Mouse (Mus musculus) kidney, embryonic 15.5 days (tissue): Measurements from ENCODE around the gene Rnpep. TPM values are rescaled to one million over a fixed set of nuclear protein-coding genes. Genes with fewer than 3 reads are reported as not detected.

Experiments
- ATAC-seq: fragments of 200-750 bp; cut with Nextera tagmentation; replicated peaks from 2 replicates; pipeline ENCODE4 v1.8.0; 2017; ENCODE audit warnings: moderate TSS enrichment; ENCODE audit not compliant: low FRiP score
- H3K27ac ChIP-seq: fragments of 300-500 bp; sonication (generic); 2 replicates; pipeline ENCODE4 v1.5.1; 2015; ENCODE audit warnings: mild to moderate bottlenecking, inconsistent platforms
- H3K27me3 ChIP-seq: fragments of 300-500 bp; sonication (generic); 2 replicates; pipeline ENCODE4 v1.6.1; 2015; ENCODE audit warnings: inconsistent platforms
- H3K36me3 ChIP-seq: fragments of 300-500 bp; sonication (generic); 2 replicates; pipeline ENCODE4 v1.6.1; 2015; ENCODE audit warnings: inconsistent platforms
- H3K4me1 ChIP-seq: fragments of 300-500 bp; sonication (generic); 2 replicates; pipeline ENCODE4 v1.6.1; 2015; ENCODE audit warnings: inconsistent platforms
- H3K4me2 ChIP-seq: fragments of 300-500 bp; sonication (generic); 2 replicates; pipeline ENCODE4 v1.6.1; 2015; ENCODE audit warnings: moderate library complexity, mild to moderate bottlenecking, inconsistent platforms
- H3K4me3 ChIP-seq: fragments of 300-500 bp; sonication (generic); replicated peaks from 2 replicates; pipeline ENCODE4 v1.5.1; 2015; ENCODE audit warnings: mild to moderate bottlenecking, inconsistent platforms
- H3K9ac ChIP-seq: fragments of 300-500 bp; sonication (generic); 2 replicates; pipeline ENCODE4 v1.6.1; 2015; ENCODE audit warnings: mild to moderate bottlenecking, inconsistent platforms
- H3K9me3 ChIP-seq: fragments of 300-500 bp; sonication (generic); replicated peaks from 2 replicates; pipeline ENCODE4 v1.6.1; 2016; ENCODE audit warnings: inconsistent platforms
- WGBS: fragments of 180-500 bp; shearing (Covaris S2); methylation state at CpG from one replicate; pipeline ENCODE4 v1.1.7; 2015; ENCODE audit warnings: mixed read lengths; 5-methylcytosine and 5-hydroxymethylcytosine counted together
- polyA plus RNA-seq: library from polyadenylated mRNA; unstranded; fragments of >200 nt; fragmentation: Nextera tagmentation; extraction: Ambion mirVana; gene quantifications from 2 replicates; pipeline ENCODE4 v1.2.1, GENCODE M21; 2015

Rnpep gene
- polyA plus RNA-seq, 1 experiment from 2014 or later, result 93.4 TPM

- WGBS, result 32% methylated on average over 13 of the region's 13 CpGs
- ATAC-seq, result no peak
- H3K36me3 ChIP-seq, result peaks cover 18% of the 10 kb centered on the region
- H3K9me3 ChIP-seq, result no peaks in the 10 kb centered on the region
- no peaks in the 10 kb centered on the region for H3K27me3 ChIP-seq
- peak overlapping the region; percentile 92 for H3K9ac ChIP-seq
- peak overlapping the region; percentile 89 for H3K4me2 ChIP-seq
- H3K4me3 ChIP-seq, result peak overlapping the region; percentile 82
- peak overlapping the region; percentile 89 for H3K27ac ChIP-seq
- peaks cover 25% of the 10 kb centered on the region for H3K4me1 ChIP-seq
These were observed 1.2 kb downstream of the Rnpep start for GRCm38 (mm10) chr1:135282536-135283286.

- Histone ChIP-seq H3K4me2 (peak overlapping the region; percentile 89), H3K9ac (no peak overlapping the region), H3K27ac (no peak overlapping the region), H3K27me3 (no peaks in the 10 kb centered on the region), H3K36me3 (peaks cover 26% of the 10 kb centered on the region), H3K4me3 (no peak overlapping the region), H3K4me1 (peaks cover 25% of the 10 kb centered on the region), H3K9me3 (no peaks in the 10 kb centered on the region)
- WGBS, result 96% methylated on average over 17 of the region's 17 CpGs
- no peak for ATAC-seq
These were observed 2.0 kb downstream of the Rnpep start for GRCm38 (mm10) chr1:135281841-135282240.

GRCm38 (mm10) chr1:135280646-135281045 is 3.2 kb downstream of the Rnpep start:
- Histone ChIP-seq H3K4me2 (no peak overlapping the region), H3K27ac (no peak overlapping the region), H3K4me1 (peaks cover 25% of the 10 kb centered on the region), H3K27me3 (no peaks in the 10 kb centered on the region), H3K36me3 (peaks cover 37% of the 10 kb centered on the region), H3K9ac (no peak overlapping the region), H3K9me3 (no peaks in the 10 kb centered on the region), H3K4me3 (no peak overlapping the region)
- no peak for ATAC-seq
- 77% methylated on average over 9 of the region's 9 CpGs for whole genome bisulfite sequencing

DNA sequence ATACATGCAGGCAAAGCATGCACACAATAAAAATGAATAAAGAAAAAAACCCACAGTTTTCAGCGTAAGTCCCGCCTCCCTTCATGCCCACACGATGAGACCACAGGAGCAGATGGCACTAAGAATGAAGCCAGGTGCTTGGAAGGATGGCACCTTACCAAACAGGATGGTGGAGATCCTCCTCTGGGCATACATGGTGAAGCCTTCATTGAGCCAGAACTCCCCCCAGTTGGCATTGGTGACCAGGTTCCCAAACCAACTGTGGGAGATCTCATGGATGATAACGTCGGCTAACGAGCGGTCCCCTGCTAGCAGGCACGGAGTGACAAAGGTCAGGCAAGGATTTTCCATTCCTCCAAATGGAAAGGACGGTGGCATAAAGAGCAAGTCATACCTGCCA is 12.5 kb downstream of the Rnpep start:
- H3K4me3 ChIP-seq, result no peak overlapping the region
- no peaks in the 10 kb centered on the region for H3K4me1 ChIP-seq
- H3K9ac ChIP-seq, result no peak overlapping the region
- H3K9me3 ChIP-seq, result no peaks in the 10 kb centered on the region
- no peak for ATAC-seq
- peaks cover 78% of the 10 kb centered on the region for H3K36me3 ChIP-seq
- H3K27ac ChIP-seq, result no peak overlapping the region
- no peaks in the 10 kb centered on the region for H3K27me3 ChIP-seq
- 92% methylated on average over 9 of the region's 9 CpGs for WGBS
- H3K4me2 ChIP-seq, result no peak overlapping the region

DNA sequence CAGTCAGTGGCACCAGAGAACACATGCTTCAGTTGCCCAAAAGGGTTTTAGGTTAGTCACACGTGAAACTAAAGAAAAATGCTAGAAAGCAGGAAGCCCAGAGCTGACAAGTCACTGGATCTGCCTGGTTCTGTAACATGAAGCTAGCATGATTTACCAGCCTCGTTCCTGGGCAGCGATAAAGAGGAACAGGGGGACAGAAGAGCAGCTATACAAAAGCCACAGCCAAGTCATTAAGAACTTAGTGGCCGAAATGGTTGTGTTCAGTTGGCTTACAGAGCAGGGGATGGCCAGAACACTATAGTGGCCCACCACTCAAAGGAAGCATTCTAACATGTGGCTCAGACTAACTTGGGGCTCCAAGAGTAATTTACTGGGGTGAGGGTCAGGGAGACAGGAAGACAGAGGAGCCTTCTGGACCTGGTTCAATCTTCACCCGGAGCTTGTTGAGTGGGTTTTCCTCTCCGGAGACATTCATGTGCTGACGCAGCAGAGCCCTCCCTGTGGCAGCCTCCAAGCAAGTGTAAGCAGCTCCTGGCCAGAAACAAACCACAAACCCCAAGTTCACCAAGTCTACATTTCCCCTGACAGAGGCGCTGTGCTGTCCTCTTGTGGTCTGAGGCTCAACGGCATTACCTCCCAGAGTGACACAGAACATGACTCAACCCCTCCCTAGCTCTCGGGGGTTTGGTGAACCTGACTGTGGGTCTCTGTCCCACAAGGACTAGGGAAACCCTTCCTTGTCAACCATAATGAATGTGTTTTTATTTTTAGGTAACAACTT is 16.0 kb downstream of the Rnpep start:
- no peaks in the 10 kb centered on the region for H3K27me3 ChIP-seq
- no peak overlapping the region for H3K9ac ChIP-seq
- no peak overlapping the region for H3K27ac ChIP-seq
- H3K36me3 ChIP-seq, result peaks cover 88% of the 10 kb centered on the region
- no peak overlapping the region for H3K4me3 ChIP-seq
- no peak for ATAC-seq
- 70% methylated on average over 10 of the region's 10 CpGs for WGBS
- H3K4me1 ChIP-seq, result no peaks in the 10 kb centered on the region
- H3K4me2 ChIP-seq, result no peak overlapping the region
- no peaks in the 10 kb centered on the region for H3K9me3 ChIP-seq

DNA sequence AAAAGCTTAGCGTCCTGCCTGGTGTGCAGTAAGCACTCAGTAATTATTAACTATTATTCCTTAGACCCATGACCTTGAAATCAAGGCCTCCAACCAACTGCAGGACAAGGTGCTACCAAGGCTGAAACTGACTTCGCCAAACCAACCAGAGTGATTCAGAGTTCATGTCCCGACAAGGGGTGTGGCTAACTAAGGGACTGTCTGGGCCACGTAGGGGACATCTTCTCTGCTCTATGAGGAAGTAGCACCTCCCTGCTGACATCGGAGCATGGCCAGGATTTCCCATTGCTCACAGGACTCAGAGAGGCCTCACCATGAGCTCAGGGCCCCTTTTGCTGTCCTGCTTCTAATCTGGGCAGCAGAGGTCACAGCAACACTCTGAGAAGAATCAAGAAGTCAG is 18.1 kb downstream of the Rnpep start:
- peaks cover 81% of the 10 kb centered on the region for H3K36me3 ChIP-seq
- 0 out of 2 replicates have a peak, but pooled peaks cover under 1% of the 10 kb centered on the region for H3K4me1 ChIP-seq
- no peak overlapping the region for H3K9ac ChIP-seq
- ATAC-seq, result 0 out of 2 replicates have a peak, but pooled peaks have one; percentile 24
- no peak overlapping the region for H3K27ac ChIP-seq
- no peak overlapping the region for H3K4me2 ChIP-seq
- no peaks in the 10 kb centered on the region for H3K27me3 ChIP-seq
- 80% methylated on average over 5 of the region's 5 CpGs for whole genome bisulfite sequencing
- no peaks in the 10 kb centered on the region for H3K9me3 ChIP-seq
- no peak overlapping the region for H3K4me3 ChIP-seq

DNA sequence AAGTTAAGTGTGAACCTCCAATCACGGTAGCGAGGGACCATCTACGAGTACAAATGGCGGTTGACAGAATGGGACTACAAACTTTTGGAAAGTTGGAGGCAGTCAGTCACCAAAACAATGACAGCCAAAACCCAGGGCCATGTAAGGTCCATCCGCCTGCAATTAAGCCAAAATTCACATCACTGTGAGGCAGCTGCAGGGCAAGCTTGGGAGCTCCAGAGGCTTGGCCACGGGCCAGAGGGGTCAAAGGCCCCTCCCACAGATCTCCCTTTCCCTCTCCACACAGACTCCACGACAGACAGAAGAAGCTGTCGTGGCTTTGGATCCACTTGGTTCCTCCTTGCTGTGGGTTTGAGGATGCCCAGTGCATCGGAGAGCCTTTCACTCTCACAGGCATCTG is 20.6 kb downstream of the Rnpep start:
- H3K4me1 ChIP-seq, result peaks cover 16% of the 10 kb centered on the region
- no peak overlapping the region for H3K4me2 ChIP-seq
- H3K27me3 ChIP-seq, result no peaks in the 10 kb centered on the region
- H3K4me3 ChIP-seq, result no peak overlapping the region
- no peak overlapping the region for H3K27ac ChIP-seq
- WGBS, result 69% methylated on average over 9 of the region's 9 CpGs
- no peaks in the 10 kb centered on the region for H3K9me3 ChIP-seq
- peaks cover 65% of the 10 kb centered on the region for H3K36me3 ChIP-seq
- no peak overlapping the region for H3K9ac ChIP-seq
- ATAC-seq, result no peak

DNA sequence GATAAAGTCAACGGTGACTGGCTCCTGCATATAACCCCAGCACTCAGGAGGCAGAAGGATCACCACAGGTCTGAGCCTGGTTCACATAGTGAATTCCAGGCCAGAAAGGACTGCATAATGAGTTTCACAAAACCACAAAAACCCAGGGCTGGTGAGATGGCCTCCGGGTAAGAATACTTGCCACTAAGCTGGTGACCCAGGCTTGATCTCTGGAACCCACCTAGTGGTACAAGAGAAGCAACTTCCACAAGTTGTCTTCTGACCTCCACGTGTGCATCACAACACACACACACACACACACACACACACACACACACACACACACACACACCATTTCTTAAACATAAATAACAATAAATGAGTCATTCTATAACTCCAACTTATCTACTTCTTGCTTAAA is 21.6 kb downstream of the Rnpep start:
- WGBS, result 93% methylated on average over 3 of the region's 3 CpGs
- H3K4me2 ChIP-seq, result no peak overlapping the region
- H3K9me3 ChIP-seq, result no peaks in the 10 kb centered on the region
- peaks cover 20% of the 10 kb centered on the region for H3K4me1 ChIP-seq
- no peak for ATAC-seq
- peaks cover 55% of the 10 kb centered on the region for H3K36me3 ChIP-seq
- H3K27ac ChIP-seq, result no peak overlapping the region
- H3K4me3 ChIP-seq, result no peak overlapping the region
- no peaks in the 10 kb centered on the region for H3K27me3 ChIP-seq
- H3K9ac ChIP-seq, result no peak overlapping the region

GRCm38 (mm10) chr1:135260931-135261330 is 23.0 kb downstream of the Rnpep start:
- H3K4me3 ChIP-seq, result no peak overlapping the region
- peaks cover 29% of the 10 kb centered on the region for H3K4me1 ChIP-seq
- H3K27me3 ChIP-seq, result no peaks in the 10 kb centered on the region
- peak overlapping the region; percentile 25; the same call in 1 of the 2 replicates for H3K27ac ChIP-seq
- no peak for ATAC-seq
- peaks cover 42% of the 10 kb centered on the region for H3K36me3 ChIP-seq
- H3K9ac ChIP-seq, result no peak overlapping the region
- WGBS, result 64% methylated on average over 6 of the region's 6 CpGs
- no peaks in the 10 kb centered on the region for H3K9me3 ChIP-seq
- H3K4me2 ChIP-seq, result no peak overlapping the region

- Histone ChIP-seq H3K4me3 (peak overlapping the region; percentile 43), H3K27ac (peak overlapping the region; percentile 93), H3K4me1 (peaks cover 39% of the 10 kb centered on the region), H3K27me3 (no peaks in the 10 kb centered on the region), H3K9ac (peak overlapping the region; percentile 27; the same call in 1 of the 2 replicates), H3K9me3 (no peaks in the 10 kb centered on the region), H3K36me3 (peaks cover 28% of the 10 kb centered on the region), H3K4me2 (peak overlapping the region; percentile 66)
- peak; percentile 75 for ATAC-seq
- under 1% methylated on average over 10 of the region's 10 CpGs for WGBS
These were observed 24.8 kb downstream of the Rnpep start for GRCm38 (mm10) chr1:135259128-135259436.

DNA sequence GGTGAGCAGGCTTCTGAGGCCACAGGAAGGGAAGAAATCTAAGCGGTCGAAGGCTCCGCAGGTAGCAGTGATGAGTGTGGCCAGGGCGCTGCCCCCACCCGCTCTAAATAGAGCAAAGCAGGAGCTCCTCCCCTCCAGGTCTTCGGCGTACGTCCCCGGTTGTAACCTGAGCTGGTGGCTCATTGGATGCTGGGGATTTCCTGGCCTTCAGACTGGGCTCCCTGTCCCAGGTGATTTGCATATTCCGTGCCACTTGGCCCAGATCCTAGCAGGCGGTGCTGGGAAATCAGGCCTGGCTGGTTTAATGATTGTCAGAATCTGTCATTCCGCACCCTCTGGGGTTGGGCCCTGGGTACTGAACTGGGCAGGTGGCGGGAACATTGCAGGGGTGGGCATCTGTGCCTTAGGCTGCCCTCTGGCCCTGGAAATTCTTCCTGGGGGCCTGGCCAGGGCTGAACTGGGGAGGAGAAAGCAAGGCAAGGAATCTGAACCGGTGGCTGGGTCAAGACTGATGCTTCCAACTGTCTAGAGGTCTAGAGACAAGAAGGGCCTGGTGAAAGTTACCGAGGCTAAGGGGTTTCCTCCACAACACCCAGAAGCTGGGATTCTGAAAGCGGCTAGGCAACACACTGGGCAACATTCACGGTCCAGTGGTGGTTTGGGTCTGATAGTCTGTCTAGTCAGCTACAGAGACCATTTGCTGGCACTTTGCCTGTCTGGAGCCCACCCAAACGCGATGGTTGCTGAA is 25.3 kb downstream of the Rnpep start, which contains the start of gene Elf3:
Gene Elf3 (minus strand): TSS at position 189 of the 748 bp plus-strand sequence.
- ATAC-seq, result peak; percentile 94

More for the DNA sequence above, 25.3 kb downstream of the Rnpep start, which contains the start of gene Elf3:
- Histone ChIP-seq H3K4me3 (peak within 1 kb of the TSS; percentile 43), H3K9me3 (no peaks in the 10 kb centered on the region), H3K4me2 (peak within 1 kb of the TSS; percentile 66), H3K27me3 (no peaks in the 10 kb centered on the region), H3K27ac (peak within 1 kb of the TSS; percentile 93), H3K4me1 (peaks cover 43% of the 10 kb centered on the region), H3K9ac (peak within 1 kb of the TSS; percentile 27; the same call in 1 of the 2 replicates), H3K36me3 (peaks cover 23% of the 10 kb centered on the region)
- 6% methylated on average over 19 of the region's 19 CpGs for WGBS
